Mouse (Mus musculus): Measurements from ENCODE around the gene Olfr509. TPM values are rescaled to one million over a fixed set of nuclear protein-coding genes. Genes with fewer than 3 reads are reported as not detected.

The Olfr509 gene
- polyA plus RNA-seq, 1 experiment from 2014 or later: not detected

Other genes starting within 250 kb of the Olfr509 start
- not detected in 2 replicates for gene Olfr497, start 231.5 kb downstream of the Olfr509 start, polyA plus RNA-seq (2015; fragmentation: Nextera tagmentation; extraction: Ambion mirVana)
- gene Olfr498, start 186.6 kb downstream of the Olfr509 start, polyA plus RNA-seq (2015; fragmentation: Nextera tagmentation; extraction: Ambion mirVana): not detected in 2 replicates
- gene Olfr502, start 126.8 kb downstream of the Olfr509 start, polyA plus RNA-seq (2015; fragmentation: Nextera tagmentation; extraction: Ambion mirVana): not detected in 2 replicates
- not detected in 2 replicates for gene Olfr503, start 107.4 kb downstream of the Olfr509 start, polyA plus RNA-seq (2015; fragmentation: Nextera tagmentation; extraction: Ambion mirVana)
- gene Olfr504, start 86.1 kb downstream of the Olfr509 start, polyA plus RNA-seq (2015; fragmentation: Nextera tagmentation; extraction: Ambion mirVana): not detected in 2 replicates
- gene Olfr506, start 41.1 kb downstream of the Olfr509 start, polyA plus RNA-seq (2015; fragmentation: Nextera tagmentation; extraction: Ambion mirVana): not detected in 2 replicates
- gene Olfr507, start 30.1 kb downstream of the Olfr509 start, polyA plus RNA-seq (2015; fragmentation: Nextera tagmentation; extraction: Ambion mirVana): not detected in 2 replicates
- gene Olfr508, start 21.9 kb downstream of the Olfr509 start, polyA plus RNA-seq (2015; fragmentation: Nextera tagmentation; extraction: Ambion mirVana): not detected in 2 replicates
- not detected in 2 replicates for gene Olfr510, start 14.5 kb upstream of the Olfr509 start, polyA plus RNA-seq (2015; fragmentation: Nextera tagmentation; extraction: Ambion mirVana)
- gene Olfr512, start 61.4 kb upstream of the Olfr509 start, polyA plus RNA-seq (2015; fragmentation: Nextera tagmentation; extraction: Ambion mirVana): not detected in 2 replicates
- not detected in 2 replicates for gene Olfr513, start 99.1 kb upstream of the Olfr509 start, polyA plus RNA-seq (2015; fragmentation: Nextera tagmentation; extraction: Ambion mirVana)
- gene Olfr514, start 174.1 kb upstream of the Olfr509 start, polyA plus RNA-seq (2015; fragmentation: Nextera tagmentation; extraction: Ambion mirVana): not detected in 2 replicates
- gene Olfr516, start 198.6 kb upstream of the Olfr509 start, polyA plus RNA-seq (2015; fragmentation: Nextera tagmentation; extraction: Ambion mirVana): not detected in 2 replicates
- not detected in 2 replicates for gene Olfr517, start 220.5 kb upstream of the Olfr509 start, polyA plus RNA-seq (2015; fragmentation: Nextera tagmentation; extraction: Ambion mirVana)
- not detected in 2 replicates for gene Olfr518, start 233.1 kb upstream of the Olfr509 start, polyA plus RNA-seq (2015; fragmentation: Nextera tagmentation; extraction: Ambion mirVana)
- not detected in 2 replicates for gene Olfr519, start 242.5 kb upstream of the Olfr509 start, polyA plus RNA-seq (2015; fragmentation: Nextera tagmentation; extraction: Ambion mirVana)

Data from lung, embryonic 15.5 days (tissue).